Mouse (Mus musculus) E14TG2a.4 (cell line): ENCODE results near the gene Olfr645.

ENCODE experiments used
- CTCF ChIP-seq: conservative IDR thresholded peaks from 2 replicates; pipeline ENCODE4 v1.5.1; 2014; ENCODE audit warnings: low read length
- NANOG ChIP-seq: IDR thresholded peaks from 2 replicates; pipeline ENCODE4 v1.6.1; 2014; ENCODE audit warnings: borderline replicate concordance, low read length, mixed read lengths
- POU5F1 ChIP-seq: IDR thresholded peaks from 2 replicates; pipeline ENCODE4 v1.6.1; 2014; ENCODE audit warnings: low read length, borderline replicate concordance

GRCm38 (mm10) chr7:104103913-104104756, 18.9 kb upstream of the Olfr645 start:
- TF ChIP-seq CTCF (no peak), NANOG (no peak), POU5F1 (no peak)
